Mouse (Mus musculus) cerebellum, postnatal 14 days (tissue): ENCODE measurements around the gene Fam169b.
A peak's percentile ranks its signal among the peaks of the same experiment; 100 is the strongest.

Experiments used
- DNase-seq, 2 experiments: peaks; one replicate each; pipeline ENCODE4 v3.0.0; 2021; ENCODE audit warnings: mixed read lengths in 2 of 2

The Fam169b gene

DNA sequence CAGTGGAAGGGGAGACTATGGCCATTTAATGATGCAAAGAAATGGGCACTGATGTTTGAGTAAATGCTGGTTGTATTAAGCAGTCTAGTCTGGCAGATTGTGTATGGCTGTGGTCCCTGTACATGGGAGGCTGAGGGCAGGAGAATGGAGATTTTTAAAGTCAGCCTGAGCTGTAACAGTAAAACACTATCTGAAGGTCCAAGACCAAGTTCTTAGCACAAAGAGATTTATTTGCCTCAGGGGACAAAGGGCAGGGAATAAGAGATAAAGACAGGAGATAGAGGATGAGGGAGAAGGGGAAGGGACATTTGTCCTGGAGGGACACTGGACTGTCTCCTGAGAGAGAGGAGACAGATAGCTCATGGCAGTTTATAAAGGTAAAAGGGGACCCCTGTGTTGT is at the start of gene Fam169b:
Fam169b (plus strand) TSS at position 325 of the 400 bp plus-strand sequence.
- DNase-seq, result no peak

DNA sequence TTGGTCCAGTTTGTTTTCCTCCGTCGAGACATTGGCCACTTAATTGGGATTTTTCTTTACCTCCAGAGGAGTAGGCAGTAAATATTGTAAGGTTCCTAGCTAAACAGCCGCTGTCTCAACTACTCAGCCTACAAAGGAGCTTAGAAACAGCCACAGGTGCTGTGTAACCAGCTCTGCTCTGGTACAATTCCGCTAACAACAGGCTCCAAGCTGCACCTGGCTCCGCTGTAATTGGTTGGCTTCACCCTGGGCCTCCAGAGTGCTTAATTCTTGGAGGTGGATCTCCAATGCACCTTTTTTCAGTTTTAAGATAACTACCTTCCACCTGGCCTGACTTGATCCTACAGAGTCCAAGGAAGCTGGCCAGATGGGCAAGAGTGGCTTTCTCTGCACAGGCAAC is 49.6 kb upstream of the Fam169b start:
- no peak for DNase-seq

DNA sequence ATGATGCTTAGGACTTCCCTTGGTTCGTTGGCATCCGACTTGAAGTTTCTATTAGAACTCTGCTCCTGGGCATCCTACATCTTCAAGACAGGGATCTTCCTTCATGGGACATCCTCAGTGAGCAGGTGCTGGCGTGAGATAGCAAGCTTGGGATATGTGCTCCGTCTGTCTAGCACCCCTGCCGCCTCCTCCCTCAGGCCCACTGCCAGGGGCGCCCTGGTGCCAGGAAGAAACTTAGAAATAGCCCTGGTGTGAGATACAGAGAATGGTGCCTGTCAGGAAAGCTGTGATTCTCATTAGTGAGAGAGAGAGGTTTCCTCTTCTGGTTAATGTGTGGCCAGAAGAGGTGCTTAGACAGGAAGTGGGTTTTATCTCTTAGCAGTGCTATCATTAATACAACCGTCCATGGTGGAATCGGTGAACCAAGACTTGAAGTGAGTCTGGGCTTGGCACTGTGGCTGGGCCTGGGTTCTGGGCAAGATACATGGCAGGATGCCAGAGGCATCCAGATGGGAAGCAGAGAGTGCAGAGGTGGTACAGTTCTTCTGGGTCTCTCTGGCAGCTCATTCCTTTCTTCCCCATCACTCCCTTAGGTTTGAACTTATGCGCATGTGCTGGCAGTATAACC is 48.1 kb upstream of the Fam169b start:
- DNase-seq, result peak; percentile 56 to 60

DNA sequence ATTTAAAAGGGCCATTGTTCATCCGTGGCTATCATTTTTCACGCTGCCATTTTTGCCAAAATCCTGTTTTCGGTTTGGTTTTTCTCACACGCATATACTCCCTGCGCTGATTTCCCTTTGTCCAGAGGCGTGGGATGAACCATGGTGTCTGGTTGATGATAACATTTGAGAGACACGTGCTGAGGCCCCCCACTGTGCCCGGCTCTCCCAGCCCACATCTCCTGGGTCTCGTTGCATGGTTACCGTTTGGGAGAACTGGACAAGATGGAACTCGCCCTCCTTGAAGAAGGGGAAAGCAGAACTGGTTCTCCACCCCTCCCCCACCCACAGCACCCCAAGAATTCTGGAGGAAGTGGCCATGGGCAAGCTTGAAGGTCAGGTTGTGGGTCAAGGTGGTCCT is 46.6 kb upstream of the Fam169b start:
- peak; percentile 34 to 45 for DNase-seq

DNA sequence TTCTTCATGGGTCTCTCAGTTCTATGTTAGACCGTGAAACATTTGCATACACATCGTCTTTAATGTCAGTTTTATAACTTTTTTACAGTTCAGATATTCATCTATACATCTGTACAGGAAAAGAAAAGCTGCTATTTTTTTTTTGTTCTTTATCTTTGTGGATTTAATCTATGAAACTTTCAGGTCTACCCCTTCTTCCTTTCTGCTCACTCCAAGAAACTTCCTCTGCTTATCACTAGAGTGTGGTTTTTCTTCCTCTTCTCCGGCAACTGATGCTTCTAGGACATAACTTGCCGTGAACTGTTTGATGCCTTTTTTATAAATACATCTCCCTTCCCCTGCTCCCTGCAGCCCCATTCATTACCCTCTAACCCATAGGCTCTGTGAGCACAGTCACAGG is 46.0 kb upstream of the Fam169b start:
- DNase-seq, result no peak

DNA sequence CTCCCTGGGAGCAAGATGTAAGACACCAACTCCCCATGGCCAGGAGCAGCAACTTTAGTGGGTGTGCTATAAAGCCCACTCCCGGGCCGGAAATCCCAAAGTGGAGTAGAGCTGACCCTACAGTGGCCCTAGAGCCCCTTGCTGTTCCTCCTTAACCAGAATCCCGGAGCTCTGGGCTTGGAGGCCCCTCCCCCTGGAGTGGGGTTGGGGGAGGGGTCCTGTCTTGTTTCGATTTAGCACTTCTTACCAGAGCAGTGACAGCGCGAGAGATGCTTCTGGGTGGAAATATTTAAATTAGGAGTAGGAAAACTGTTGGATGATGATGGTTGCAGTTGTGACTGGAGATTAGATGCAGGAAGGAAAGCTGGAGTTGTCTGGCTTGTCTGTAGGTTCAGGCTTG is 45.1 kb upstream of the Fam169b start:
- peak in 1 of 2 experiments; percentile 14 for DNase-seq

DNA sequence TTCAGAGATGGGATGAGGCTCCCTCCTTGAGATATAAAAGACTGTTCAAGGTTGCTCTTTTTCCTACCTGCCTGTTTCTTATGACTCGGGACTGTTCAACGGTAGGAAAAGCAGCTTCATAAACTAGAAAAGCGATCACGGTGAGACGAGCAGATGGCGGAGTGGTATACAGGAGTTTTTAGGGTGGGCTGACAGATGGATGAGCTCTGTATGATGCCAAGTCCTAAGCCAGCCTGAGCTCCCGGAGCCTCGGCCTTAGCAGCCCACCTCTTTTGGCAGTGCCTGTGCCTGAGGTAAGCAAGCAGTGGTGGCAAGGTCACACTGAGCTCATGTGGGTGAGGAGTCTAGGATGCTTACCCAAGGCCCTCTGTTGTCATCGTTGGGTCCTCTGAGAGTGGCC is 42.8 kb upstream of the Fam169b start:
- peak; percentile 49 to 69 for DNase-seq

DNA sequence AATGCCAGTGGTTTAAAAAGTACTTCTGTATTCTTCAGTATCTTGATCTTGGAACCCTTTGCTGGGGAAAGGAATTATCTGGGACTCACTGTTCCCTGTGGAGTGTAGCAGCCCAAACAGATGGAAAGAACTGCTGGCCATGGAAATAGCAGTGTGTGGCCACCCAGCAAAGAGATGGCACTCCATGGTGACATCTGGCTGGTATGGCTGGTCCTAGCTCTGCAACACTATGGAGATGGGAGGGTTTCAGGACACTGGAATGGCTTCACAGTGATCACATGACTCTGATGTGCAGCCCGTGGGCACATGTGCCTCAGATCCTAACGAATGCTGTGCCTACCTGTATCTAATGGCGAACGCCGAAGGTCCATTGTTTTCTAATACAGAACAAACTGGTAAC is 41.1 kb upstream of the Fam169b start:
- DNase-seq, result peak in 1 of 2 experiments; percentile 41

DNA sequence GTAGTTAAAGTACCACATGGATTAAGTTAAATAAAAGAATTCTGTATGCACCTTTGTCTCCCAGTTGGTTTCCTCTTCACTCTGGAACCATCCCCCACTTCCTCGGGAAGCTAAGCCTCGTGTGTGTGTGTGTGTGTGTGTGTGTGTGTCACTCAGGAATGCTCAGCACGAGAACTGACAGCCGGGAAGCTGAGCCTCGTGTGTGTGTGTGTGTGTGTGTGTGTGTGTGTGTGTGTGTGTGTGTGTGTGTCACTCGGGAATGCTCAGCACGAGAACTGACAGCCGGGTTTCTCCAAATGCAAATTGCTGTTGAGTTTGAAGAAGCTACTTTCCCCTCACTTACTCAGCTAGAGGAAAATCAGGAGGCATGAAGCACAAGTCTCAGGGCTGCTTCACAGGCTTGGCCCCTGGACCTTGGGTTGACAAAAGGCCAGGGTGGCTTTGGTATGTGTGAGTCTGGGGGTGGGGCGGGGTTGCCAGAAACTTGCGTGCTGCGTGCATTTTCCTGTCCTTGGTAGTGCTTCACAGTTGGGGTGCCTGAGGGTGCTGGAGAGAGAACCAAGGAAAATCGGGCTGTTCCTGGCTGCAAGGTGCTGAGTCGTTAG is 39.9 kb upstream of the Fam169b start:
- DNase-seq, result peak; percentile 23 to 55

DNA sequence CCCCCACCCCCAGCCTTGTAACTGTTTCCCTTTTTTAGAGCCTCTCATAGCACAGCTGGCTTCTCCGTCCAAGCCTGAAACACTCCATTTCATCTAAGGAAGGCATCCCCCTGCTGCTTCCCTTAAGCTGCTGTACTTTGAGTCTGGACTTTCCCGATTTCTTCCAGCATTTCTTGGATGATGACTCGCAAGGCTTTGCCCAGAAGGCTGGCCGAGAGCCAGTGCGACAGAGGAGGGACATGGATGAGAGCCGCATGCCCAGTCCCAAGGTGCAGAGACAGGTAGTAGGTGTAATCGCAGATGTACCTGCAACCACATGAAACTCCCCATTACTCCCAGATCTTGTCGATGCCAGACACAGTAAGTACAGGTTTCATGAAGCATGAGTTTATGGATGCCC is 36.8 kb upstream of the Fam169b start:
- peak; percentile 71 to 77 for DNase-seq

DNA sequence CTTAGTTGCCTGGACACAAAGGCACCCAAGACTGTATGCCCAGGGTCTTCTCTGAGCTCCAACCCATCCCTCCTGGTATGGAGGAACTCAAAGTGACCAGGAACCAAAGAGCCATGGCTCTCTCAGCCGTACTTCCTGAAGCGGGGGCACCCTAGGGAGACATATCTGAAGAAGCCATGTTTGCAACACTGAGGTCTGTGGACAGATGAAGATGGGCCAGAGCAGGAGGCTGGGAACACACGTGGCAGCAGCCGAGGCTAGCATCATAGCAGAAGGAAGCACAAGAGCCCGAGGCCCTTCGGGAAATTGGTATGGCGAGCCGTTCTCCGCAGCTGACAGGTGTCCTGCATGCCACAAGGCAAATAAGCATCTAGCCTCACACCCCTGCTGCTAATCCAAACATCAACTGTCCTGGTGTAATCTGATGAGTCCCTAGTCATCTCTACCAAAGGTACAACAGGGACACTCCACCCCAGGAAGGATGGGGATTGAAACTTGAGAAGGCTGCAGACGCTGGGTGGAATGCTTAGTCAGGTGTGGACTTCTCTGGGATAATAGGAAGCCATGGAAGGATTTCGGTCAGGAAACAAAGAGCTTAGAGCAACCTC is 34.3 kb upstream of the Fam169b start:
- no peak for DNase-seq

DNA sequence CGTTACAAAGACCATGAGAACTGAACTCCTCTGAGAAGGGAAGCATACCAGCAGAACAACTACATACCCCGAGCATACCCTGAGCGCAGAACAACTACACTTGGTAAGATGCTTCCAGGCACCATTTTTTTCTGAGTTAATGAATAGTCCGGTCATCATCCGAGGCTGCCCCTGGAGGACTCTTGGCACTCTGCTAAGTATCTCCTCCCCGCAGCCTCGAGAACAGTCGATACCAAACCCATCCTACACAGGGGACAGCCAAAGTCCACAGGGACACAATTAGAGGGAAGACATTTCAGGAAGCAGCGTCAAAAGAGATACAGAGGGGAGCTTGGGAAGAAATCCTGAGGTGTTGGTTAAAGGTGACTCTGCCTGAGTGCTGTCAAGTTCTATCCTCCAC is 32.4 kb upstream of the Fam169b start:
- DNase-seq, result no peak

DNA sequence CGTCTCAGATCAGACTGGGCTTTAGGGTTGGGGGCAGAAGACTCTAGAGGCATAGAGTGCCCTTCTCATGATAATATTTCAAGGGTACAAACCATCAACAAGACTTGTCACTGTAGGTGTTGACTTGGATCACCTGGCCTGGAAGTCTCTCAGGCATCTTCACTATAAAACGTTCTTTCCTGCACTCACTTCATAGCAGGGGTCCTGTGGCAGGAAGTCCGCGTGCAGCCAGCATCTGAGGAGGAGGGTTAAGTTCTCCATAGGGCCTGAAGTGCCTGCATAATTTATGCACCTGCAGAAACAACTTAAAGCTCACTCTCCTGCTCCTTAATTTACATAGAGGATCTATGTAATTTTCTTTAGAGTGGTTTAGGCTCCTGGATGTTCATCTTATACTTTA is 28.0 kb upstream of the Fam169b start:
- no peak for DNase-seq

DNA sequence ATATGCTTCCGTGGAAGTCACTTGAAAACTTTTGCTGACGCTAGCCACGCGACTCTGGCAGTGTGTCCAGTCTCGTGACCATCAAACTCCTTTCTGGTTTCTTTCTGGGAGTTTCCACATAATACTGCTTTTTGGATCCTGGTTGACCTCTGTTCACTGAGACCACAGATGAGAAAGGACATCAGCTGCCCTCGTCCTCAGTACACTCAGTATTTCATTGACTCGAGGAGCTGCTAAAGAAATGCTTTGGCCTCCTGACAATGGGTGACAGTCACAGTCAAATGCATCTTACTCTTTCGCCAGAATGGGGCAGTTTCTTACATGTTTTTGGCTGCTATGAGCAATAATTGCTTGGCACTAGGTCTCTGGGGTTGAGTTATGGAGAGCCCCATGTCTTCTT is 27.4 kb upstream of the Fam169b start:
- no peak for DNase-seq

DNA sequence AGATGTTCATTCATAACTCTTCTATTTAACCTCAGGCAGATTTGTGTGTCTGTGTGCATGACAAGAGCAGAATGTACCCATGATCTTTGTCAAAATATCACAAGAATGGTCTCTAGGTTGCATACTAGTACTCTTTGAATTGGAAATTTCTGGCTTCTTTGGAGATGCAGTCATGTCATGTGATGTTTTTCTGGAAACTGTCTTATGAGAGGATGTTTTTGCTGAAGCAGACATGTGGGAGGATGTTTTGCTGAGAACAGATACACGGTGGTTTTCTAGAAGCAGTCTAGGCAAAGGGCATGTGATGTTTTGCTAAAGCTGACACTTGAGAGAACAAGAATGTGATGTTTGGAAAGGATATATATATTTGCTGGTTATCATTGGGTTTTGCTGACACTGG is 23.2 kb upstream of the Fam169b start:
- no peak for DNase-seq

DNA sequence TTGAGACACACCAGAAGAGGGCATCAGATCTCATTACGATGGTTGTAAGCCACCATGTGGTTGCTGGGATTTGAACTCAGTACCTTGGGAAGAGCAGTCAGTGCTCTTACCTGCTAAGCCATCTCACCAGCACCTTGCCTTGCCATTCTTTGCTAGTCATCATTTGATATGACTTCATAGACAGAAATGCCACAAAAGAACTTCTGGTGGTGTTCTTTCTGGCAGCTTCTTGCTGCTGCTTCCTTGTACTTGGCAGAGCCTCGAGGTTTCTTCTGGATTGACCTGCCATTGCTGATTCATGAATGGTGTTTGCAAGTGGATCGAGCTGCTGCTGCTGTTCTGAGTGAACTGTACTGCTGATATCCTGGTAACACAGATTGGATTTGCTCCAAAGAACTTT is 22.7 kb upstream of the Fam169b start:
- DNase-seq, result no peak

DNA sequence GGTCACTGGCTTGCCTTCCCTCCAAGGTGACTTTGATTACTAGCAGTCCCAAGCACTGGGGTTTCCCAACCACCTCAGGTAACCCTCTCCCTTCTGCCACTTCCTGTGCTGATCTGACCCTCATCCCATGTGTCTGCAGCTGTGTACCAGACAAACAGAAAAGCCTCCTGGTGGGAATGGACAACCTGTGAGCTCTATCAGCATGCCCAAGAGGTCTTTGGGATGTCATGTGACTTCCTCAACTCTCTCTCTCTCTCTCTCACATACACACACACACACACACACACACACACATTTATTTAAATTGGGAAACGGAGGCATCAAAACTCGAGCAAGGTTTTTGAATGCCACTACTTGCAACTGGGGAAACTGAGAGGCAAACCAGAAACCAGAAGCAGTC is 15.9 kb upstream of the Fam169b start:
- no peak for DNase-seq

DNA sequence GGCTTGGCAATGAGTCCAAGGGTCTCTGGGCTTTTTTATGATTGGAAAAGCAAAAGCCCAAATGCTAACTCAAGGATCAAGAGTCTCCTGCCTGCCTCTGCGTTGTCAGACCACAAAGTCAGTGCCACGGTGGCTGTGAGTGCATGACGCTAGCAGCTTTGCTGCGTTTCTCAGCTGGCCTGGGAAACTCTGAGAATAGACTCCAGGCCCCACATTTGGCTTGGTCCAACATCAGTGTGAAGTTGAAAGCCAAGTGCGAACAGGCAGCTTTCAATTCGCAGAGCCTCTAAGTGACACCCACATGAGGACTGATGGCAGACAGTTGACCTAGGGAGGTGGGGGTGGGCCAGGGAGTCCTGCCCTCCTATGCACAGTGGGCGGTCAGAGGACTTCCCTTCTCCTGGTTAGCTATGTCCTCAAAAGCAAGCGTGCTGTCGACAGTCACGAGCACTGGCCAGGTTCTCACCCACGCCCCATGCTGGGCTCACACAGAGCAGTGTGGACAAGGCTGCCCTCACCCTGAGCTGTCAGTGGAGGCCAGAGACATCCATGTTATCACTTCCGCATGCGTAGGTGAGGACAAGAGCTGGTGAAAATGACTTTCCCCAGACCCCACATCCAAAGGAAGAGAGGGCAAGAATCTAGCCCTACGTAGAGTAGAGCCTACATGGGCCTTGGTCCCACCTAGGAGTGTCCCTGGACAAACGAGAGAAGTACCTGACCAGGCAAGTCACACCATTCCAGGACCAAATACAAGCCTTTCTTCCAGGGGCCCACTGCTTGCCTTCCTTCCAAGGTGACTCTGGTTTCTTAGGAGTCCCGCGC is 15.1 kb upstream of the Fam169b start:
- no peak for DNase-seq

DNA sequence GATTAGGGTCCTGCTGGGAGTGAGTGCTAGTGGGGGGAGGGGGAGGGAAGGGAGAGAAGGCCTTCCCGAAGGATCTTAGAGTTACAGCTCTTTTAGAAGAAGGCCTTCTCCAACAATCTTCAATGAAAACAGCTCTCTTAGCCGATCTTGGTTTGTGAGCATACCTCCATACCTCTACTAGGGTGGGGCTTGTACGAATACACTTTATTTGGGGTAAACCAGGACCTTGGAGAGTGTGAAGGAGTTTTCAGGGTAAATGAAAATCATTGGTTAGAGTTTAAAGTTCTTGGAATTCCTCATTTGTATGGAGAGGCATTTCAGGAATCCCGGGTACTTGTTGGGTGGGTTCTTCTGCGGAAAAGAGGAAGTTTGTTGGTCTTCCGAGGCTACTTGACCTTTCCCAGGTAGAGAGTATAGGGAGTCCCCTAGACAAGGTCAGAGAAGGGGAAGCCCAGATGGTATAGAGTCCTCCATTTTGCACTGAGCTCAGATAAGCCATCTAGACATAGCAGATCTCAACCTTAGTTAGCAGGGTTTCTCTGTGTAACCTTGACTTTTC is 14.0 kb upstream of the Fam169b start:
- DNase-seq, result no peak

DNA sequence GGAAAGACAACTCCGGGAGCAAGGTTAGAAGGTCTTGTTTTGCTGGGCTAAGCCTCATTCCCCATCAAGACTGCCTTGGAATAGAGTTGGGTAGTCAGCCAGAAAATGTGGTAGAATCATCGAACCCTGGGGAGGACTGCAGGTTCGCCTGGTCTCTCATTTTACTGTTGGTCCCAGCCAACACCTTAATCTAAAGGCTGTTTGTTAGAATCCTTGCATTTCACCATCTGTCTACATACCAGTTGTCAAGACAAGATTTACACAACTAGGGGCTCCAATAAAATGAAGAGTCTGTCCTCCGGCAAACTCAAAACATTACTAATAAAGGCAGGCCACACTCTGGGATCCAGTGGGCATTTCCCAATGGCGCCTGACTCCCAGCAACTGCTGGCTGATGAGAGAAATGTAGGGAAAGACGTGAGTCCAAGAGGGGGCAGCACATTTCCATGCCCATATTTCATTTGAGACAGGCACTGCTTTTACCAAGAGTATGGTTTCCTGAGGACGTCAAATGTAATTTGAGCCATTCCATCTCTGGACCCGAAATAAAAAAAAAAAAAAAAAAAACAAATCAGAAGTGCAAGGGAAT is 10.9 kb upstream of the Fam169b start:
- no peak for DNase-seq

DNA sequence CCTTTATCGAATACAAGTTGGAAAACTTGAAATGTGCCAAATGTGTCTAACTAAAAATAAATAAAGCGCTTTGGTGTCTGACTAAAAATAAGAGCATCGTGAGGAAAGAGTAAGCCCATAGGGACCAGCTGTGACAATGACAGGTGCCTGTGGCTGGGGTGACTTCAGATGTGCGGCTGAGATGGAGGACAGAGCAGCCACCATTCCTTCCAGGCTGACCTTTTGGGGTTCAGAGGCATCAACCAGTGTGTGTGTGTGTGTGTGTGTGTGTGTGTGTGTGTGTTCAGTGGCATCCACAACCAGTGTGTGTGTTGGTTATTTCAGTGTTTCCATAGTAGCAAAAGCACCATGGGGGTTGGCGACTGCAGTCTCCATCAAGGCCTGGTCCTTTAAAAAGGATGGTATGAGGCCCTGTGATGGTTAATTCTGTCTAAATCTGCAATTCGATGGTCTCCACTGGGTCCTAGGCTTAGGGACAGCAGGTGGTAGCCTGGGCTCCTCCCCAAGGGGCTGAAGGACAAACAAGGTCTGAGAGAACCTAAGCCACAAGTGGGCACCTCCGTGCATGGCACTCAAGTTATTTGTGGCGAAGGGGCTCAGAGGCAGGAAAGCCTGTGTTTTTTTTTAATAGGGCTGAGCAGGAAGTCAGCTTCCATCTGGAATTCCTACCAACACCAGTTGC is 10.2 kb upstream of the Fam169b start:
- no peak for DNase-seq

DNA sequence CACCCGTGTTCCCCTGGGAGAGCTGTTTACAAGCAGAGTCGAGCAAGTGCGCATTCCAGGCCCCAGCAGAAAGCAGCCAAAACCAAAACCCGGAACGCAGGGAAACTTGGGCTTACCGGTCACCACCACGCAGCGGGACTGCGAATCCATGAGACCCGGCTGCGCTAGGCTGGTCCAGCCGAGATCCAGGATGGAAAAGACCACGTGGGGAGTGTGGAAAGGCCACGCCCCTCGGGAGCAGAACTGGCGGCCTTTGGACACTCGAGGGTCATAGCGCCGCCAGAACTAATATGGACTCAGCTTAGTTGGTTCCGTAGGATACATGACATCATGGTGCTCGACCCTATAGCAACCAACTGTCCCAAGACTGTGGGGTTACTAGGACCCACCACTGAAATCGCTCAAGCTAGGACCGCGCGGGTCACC is 9.6 kb upstream of the Fam169b start, which contains the start of gene Pgpep1l:
Pgpep1l (minus strand) TSS at position 206 of the 426 bp plus-strand sequence.
- peak; percentile 37 to 40 for DNase-seq
